Mouse (Mus musculus): ENCODE data around the gene Pik3c2b. TPM values are rescaled to one million over a fixed set of nuclear protein-coding genes. Genes with fewer than 3 reads are reported as not detected.
A peak's percentile ranks its signal among the peaks of the same experiment; 100 is the strongest.

The Pik3c2b gene
- total RNA-seq, 2 experiments from 2014 or later = 17.9 to 20.4 TPM

DNA sequence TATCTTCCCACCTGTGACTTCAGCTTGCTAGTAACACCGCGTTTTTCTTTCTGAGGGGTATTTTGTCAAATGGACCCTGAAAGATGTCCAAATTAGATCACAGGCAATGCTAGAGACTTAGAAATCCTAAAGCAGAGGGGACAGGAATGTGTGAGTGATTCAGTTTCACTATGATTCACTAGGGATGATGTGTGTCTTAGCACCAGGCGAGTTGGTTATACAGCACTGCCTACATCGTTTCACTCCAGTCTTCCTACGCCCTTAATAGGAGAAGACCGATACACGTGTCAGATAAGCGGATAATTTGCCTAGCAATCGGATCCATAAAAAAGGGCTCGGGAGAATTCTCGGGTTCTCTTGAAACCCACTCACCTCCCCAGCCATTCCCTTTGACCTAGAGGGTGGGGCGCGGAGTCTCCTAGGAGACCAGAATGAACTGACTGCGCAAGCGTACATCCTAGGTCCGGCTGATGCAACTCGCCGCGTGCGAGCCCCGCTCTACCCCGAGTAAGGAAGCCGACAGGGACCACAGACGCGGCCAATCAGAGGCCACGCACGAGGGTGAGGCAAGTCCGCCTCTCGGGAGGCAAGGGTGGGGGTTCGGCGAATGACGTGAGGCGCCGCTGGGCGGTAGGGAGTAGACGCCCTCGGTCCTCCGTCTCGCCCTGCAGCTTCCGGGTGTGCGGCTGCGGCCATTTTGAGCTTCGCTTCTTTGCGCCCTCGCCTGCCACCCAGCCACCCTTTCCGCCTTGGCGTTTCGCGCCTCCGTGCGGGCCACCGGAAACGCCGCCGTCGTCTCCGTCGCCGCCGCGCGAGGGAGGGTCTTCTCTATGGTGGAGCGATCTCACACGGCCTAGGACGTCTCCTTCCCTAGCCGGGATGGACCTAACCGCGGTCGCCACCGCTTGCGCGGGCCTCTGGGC is 85.4 kb downstream of the Pik3c2b start, which contains the start of gene Ppp1r15b:
Gene Ppp1r15b (plus strand): TSS at position 506 of the 923 bp plus-strand sequence.
- intact Hi-C loops (cut with DNase I) = no loop called here

DNA sequence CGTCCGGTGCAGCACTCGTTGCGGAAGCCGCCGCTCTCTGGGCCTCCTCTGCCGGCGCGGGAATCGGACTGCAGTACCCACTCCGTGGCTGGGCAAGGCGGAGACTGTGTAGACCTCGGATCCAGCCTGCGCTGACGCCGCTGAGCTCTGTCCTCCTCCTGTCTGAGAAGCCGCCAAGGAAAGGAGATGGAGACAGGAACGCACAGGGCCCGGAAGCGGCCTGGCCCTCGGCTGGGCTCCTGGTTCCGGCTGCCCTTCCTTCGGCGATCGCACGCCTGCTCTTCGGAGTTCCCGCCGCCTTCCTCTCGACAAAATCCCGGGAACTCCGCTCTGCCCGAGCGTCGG is 86.1 kb downstream of the Pik3c2b start:
- DNase-seq = no peak
- intact Hi-C loops (cut with DNase I) = no loop called here

More for the DNA sequence above, 85.4 kb downstream of the Pik3c2b start, which contains the start of gene Ppp1r15b:
- peak; percentile 95 to 96 for DNase-seq

- intact Hi-C loops (cut with DNase I) = no loop called here
Measured at GRCm38 (mm10) chr1:133131936-133132335, 86.5 kb downstream of the Pik3c2b start.

GRCm38 (mm10) chr1:133132388-133133326 is 87.2 kb downstream of the Pik3c2b start:
- DNase-seq = peak in 1 of 2 experiments; percentile 26
- intact Hi-C loops (cut with DNase I) = no loop called here

More at GRCm38 (mm10) chr1:133131936-133132335, 86.5 kb downstream of the Pik3c2b start:
- DNase-seq = peak in 1 of 2 experiments; percentile 39

GRCm38 (mm10) chr1:133133425-133133824 is 88.0 kb downstream of the Pik3c2b start:
- intact Hi-C loops (cut with DNase I) = no loop called here
- DNase-seq = peak in 1 of 2 experiments; percentile 17

DNA sequence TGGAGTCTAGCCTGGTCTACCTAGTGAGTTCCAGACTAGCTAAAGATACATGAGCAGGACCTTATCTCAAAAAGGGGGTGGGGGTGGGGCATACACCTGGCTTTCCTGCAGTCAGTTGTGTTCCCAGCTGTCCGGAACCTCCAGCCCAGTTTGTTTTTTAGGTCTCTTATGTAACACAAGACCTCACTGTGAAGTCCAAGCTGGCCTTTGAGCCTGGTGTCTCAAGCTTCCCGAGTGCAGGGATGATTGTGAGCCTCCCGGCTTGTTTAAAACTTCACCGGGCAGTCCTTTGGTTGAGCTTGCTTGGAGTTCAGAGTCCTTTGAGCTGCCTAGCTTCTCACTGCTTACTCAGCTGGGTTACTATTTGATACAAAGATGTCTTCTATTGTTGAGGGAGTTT is 88.6 kb downstream of the Pik3c2b start:
- peak; percentile 22 to 25 for DNase-seq
- intact Hi-C loops (cut with DNase I) = no loop called here

- intact Hi-C loops (cut with DNase I) = no loop called here
- DNase-seq = peak; percentile 9 to 26
Measured at GRCm38 (mm10) chr1:133134881-133135280, 89.4 kb downstream of the Pik3c2b start.

DNA sequence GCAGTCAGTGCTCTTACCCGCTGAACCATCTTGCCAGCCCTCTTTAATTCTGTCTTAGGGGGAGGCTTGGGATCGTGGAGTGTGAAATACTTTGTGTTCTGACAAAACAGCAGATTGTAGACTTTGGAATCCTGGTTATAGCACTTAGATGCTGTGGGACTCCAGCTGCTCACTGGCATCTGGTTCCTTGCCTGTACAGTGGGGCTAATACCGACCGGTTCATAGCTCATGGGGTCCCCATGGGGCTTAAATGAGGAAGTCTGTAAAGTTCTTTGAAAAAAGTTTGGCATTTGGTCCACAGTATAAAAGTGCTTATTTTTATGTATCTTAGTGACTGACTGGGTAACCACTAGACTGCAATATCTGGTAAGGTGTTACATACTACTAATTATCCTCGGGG is 90.3 kb downstream of the Pik3c2b start:
- intact Hi-C loops (cut with DNase I) = no loop called here
- no peak for DNase-seq

DNA sequence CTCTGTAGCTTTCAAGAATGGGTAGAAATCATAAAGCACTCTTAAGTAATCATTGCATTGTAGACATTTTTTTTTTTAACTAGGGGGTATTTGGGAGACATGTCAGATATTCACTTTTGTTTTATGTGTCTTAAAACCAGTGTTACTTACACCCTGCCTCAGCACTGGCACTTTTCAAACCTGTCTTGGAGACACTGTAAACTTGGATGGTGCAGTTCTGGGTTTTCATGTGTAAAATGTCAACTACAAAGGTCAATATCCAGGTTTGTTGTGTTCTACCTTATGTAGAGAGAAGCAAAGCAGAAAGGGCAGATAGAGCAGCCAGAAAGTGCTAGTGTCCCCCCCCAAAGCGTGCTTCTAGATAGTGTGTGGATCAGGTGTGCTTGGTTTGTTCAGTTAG is 92.9 kb downstream of the Pik3c2b start:
- intact Hi-C loops (cut with DNase I) = no loop called here
- no peak for DNase-seq

- intact Hi-C loops (cut with DNase I) = loop anchor here (1.0 to 2.0 kb wide), 3 partner anchors 30 to 206 kb away; no protein-coding TSS in a partner anchor
- DNase-seq = peak; percentile 37 to 42
Measured at GRCm38 (mm10) chr1:133146014-133147009, 100.8 kb downstream of the Pik3c2b start.

DNA sequence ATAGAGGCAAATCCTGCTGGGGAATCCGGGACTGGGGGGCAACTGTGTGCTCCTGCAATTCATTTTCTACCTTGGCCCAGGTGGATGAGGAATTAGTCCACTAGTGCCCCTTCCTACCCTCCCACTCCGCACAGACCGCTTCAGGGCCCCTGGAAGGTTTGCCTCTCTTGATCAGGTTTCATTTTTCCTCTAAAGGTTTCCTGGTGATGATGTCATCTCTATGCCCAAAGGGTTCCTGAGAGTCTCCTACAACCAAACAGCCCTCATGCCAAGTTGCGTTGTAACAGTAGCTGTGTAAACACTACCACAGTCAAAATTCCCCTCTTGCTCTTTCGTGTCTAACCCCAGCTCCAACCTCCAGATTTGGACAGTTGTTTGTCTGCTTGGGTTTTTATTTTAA is 101.9 kb downstream of the Pik3c2b start:
- intact Hi-C loops (cut with DNase I) = loop anchor here (2.0 kb wide), 2 partner anchors 29 to 205 kb away; no protein-coding TSS in a partner anchor
- no peak for DNase-seq

DNA sequence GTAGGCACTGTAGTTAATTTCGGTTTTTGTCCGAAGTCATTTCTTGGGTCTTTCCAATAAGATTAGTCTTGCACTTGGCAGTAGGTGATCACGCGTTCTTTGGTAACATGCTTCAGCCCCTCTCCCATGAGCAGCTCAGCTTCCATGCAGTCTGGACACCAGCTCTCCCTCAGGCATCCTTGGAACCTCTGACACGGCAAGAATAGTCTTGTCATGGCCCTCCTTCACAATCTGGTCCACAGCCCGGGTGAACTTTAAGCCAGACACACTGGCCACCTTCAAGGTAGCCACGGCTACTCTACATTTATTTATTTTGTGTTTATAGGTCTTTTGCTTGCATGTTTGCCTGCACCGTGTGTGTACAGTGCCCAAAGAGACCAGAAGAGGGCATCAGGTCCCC is 102.7 kb downstream of the Pik3c2b start:
- DNase-seq = no peak
- intact Hi-C loops (cut with DNase I) = no loop called here

DNA sequence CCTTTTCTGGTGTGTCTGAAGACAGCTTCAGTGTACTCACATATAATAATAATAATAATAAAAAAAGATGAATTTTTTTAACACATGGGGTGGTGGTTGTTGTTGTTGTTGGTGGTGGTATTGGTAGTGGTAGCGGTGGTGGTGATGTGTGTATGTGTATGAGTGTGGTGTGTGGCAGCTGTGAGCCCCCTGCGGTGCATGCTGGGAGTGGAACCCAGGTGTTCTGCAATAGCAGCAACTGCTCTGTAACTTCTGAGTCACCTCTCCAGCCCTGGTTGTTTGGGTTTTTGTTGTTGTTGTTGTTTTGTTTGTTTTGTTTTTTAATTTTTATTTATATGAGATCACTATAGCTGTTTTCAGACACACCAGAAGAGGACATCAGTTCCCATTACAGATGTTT is 105.1 kb downstream of the Pik3c2b start:
- intact Hi-C loops (cut with DNase I) = no loop called here
- no peak for DNase-seq

- DNase-seq = no peak
- intact Hi-C loops (cut with DNase I) = no loop called here
Measured at GRCm38 (mm10) chr1:133152213-133152612, 106.7 kb downstream of the Pik3c2b start.

GRCm38 (mm10) chr1:133155270-133155669 is 109.8 kb downstream of the Pik3c2b start:
- intact Hi-C loops (cut with DNase I) = no loop called here
- DNase-seq = no peak

Other genes with a start within 250 kb of the Pik3c2b start
- gene Lrrn2, start 165.4 kb upstream of the Pik3c2b start, total RNA-seq (2021) = 1 to 10 TPM; 2.4 to 2.8 TPM
- 10 to 100 TPM; 25.3 to 29.9 TPM for gene Mdm4, start 15.1 kb upstream of the Pik3c2b start, total RNA-seq (2021)
- gene Ppp1r15b, start 85.5 kb downstream of the Pik3c2b start, total RNA-seq (2021) = 10 to 100 TPM; 24.1 to 26.0 TPM
- 10 to 100 TPM; 64.2 to 79.7 TPM for gene Plekha6, start 118.5 kb downstream of the Pik3c2b start, total RNA-seq (2021)

All from heart, postnatal 36 days (tissue).